ENCODE assay signal across 32 mouse cellular contexts in genomic region chr5:28157044-28157730, GRCm38 (mm10). TPM values are rescaled to one million over a fixed set of nuclear protein-coding genes. Genes with fewer than 3 reads are reported as not detected.
DNase-seq lines count a peak whose midpoint lies in the region; ATAC-seq and TF ChIP-seq lines count a peak whose summit lies in the region.
"Had no signal": no experiment of that assay in that cellular context is flagged by ENCODE, and none has a peak within 500 bp of the region (broad histone marks: within the 10 kb centered on the region; RNA-seq: fewer than 3 reads in every experiment).

No protein-coding gene starts in this region.

- H3K4me3 ChIP-seq in hindbrain, embryonic 12.5 days = no peak overlapping the region
- no peak overlapping the region for H3K4me3 ChIP-seq in hindbrain, embryonic 14.5 days (replicated peaks; ENCODE audit: low read length)
- H3K4me3 ChIP-seq in midbrain, embryonic 11.5 days (ENCODE audit: low read depth, low read length) = no peak overlapping the region
- H3K4me3 ChIP-seq in midbrain, postnatal 0 days (ENCODE audit: low read depth, low read length) = no peak overlapping the region
- H3K4me3 ChIP-seq: layer of hippocampus, adult 2 months; limb, embryonic 13.5 days; liver, embryonic 12.5 days had no signal

- TF ChIP-seq CTCF in brain, embryonic 14.5 days (IDR thresholded peaks at IDR 0.05; ENCODE audit: borderline replicate concordance, extremely low read depth, insufficient read depth, insufficient read length) = no peak
- TF ChIP-seq CTCF in midbrain, postnatal 0 days (IDR thresholded peaks at IDR 0.05) = no peak

- H3K9me3 ChIP-seq in hindbrain, embryonic 12.5 days (replicated peaks) = no peaks in the 10 kb centered on the region
- H3K9me3 ChIP-seq in hindbrain, embryonic 14.5 days (ENCODE audit: control insufficient read depth, low read length) = no peaks in the 10 kb centered on the region
- H3K9me3 ChIP-seq in midbrain, embryonic 11.5 days (ENCODE audit: control insufficient read depth, low read length) = no peaks in the 10 kb centered on the region
- no peaks in the 10 kb centered on the region for H3K9me3 ChIP-seq in midbrain, postnatal 0 days (ENCODE audit: low read length)
- H3K9me3 ChIP-seq: embryonic facial prominence, embryonic 10.5 days; forebrain, embryonic 10.5 days; G1E; heart, embryonic 10.5 days; limb, embryonic 13.5 days; liver, embryonic 12.5 days had no signal

- peaks cover 12% of the 10 kb centered on the region for H3K4me1 ChIP-seq in hindbrain, embryonic 12.5 days
- 0 out of 2 replicates have a peak, but pooled peaks cover 2% of the 10 kb centered on the region for H3K4me1 ChIP-seq in hindbrain, embryonic 14.5 days (replicated peaks; ENCODE audit: control insufficient read depth, insufficient read depth, low read length)
- peaks cover 31% of the 10 kb centered on the region for H3K4me1 ChIP-seq in midbrain, embryonic 11.5 days (ENCODE audit: control insufficient read depth, insufficient read depth, low read length)
- peaks cover 16% of the 10 kb centered on the region; the same call in 1 of the 2 replicates for H3K4me1 ChIP-seq in midbrain, postnatal 0 days (ENCODE audit: insufficient read depth, low read length)
- H3K4me1 ChIP-seq: liver, embryonic 12.5 days had no signal

- H3K27ac ChIP-seq in hindbrain, embryonic 12.5 days = no peak overlapping the region
- no peak overlapping the region for H3K27ac ChIP-seq in hindbrain, embryonic 14.5 days
- H3K27ac ChIP-seq in midbrain, embryonic 11.5 days (ENCODE audit: low read depth, low read length) = no peak overlapping the region; the same call in 1 of the 2 replicates
- no peak overlapping the region for H3K27ac ChIP-seq in midbrain, postnatal 0 days (ENCODE audit: low read depth, low read length)
- H3K27ac ChIP-seq: embryonic facial prominence, embryonic 10.5 days; forebrain, embryonic 10.5 days; heart, embryonic 10.5 days; kidney, postnatal 0 days; layer of hippocampus, adult 2 months; limb, embryonic 13.5 days; liver, embryonic 12.5 days had no signal

- DNase-seq in hindbrain, embryonic 14.5 days (ENCODE audit: low spot score) = no peak
- DNase-seq in brain, embryonic 14.5 days (ENCODE audit: low read depth) = peak; percentile 26
- peak; percentile 91 for DNase-seq in midbrain, embryonic 11.5 days (ENCODE audit: low spot score, missing footprints)
- no peak for DNase-seq in midbrain, postnatal 0 days (ENCODE audit: low spot score)
- DNase-seq in layer of hippocampus, adult 9-11 months = no peak
- no peak for DNase-seq in thymus, postnatal 36 days
- DNase-seq: adrenal gland, postnatal 14 days; cerebellum, adult 9-10 months; gastrocnemius, postnatal 10 days; kidney, adult 2 months; layer of hippocampus, postnatal 36 days; lung, adult 2 months; thymus, postnatal 14 days had no signal

- ATAC-seq in hindbrain, embryonic 12.5 days (ENCODE audit: low FRiP score) = no peak
- no peak for ATAC-seq in hindbrain, embryonic 14.5 days (ENCODE audit: low FRiP score)
- ATAC-seq in midbrain, embryonic 11.5 days (ENCODE audit: low FRiP score) = no peak
- no peak for ATAC-seq in midbrain, postnatal 0 days (ENCODE audit: low FRiP score)
- ATAC-seq: activated CD4-positive, CD25-positive, alpha-beta regulatory T cell, adult 4 months; liver, embryonic 12.5 days; Patski had no signal

- no peak overlapping the region for H3K9ac ChIP-seq in hindbrain, embryonic 12.5 days
- no peak overlapping the region for H3K9ac ChIP-seq in hindbrain, embryonic 14.5 days
- peak overlapping the region; percentile 63; the same call in 1 of the 2 replicates for H3K9ac ChIP-seq in midbrain, embryonic 11.5 days (ENCODE audit: low read length)
- no peak overlapping the region for H3K9ac ChIP-seq in midbrain, postnatal 0 days (replicated peaks; ENCODE audit: low read length, poor library complexity, severe bottlenecking)
- H3K9ac ChIP-seq: limb, embryonic 13.5 days; liver, embryonic 12.5 days had no signal

- peak overlapping the region; percentile 38; the same call in 1 of the 2 replicates for H3K4me2 ChIP-seq in hindbrain, embryonic 12.5 days (replicated peaks)
- H3K4me2 ChIP-seq in hindbrain, embryonic 14.5 days (replicated peaks) = no peak overlapping the region
- peak overlapping the region; percentile 46 for H3K4me2 ChIP-seq in midbrain, embryonic 11.5 days
- peak overlapping the region; percentile 50 for H3K4me2 ChIP-seq in midbrain, postnatal 0 days (ENCODE audit: low read depth, low read length, poor library complexity, severe bottlenecking)
- H3K4me2 ChIP-seq: liver, embryonic 12.5 days had no signal

- 2% methylated on average over 9 of the region's 9 CpGs for WGBS in hindbrain, embryonic 12.5 days
- 8% methylated on average over 9 of the region's 9 CpGs for WGBS in hindbrain, embryonic 14.5 days
- WGBS in midbrain, embryonic 11.5 days = 1% methylated on average over 9 of the region's 9 CpGs
- WGBS in midbrain, postnatal 0 days = 18% methylated on average over 9 of the region's 9 CpGs

- no peak for TF ChIP-seq POLR2A in brain, embryonic 14.5 days (IDR thresholded peaks at IDR 0.05; ENCODE audit: borderline replicate concordance, extremely low read depth, insufficient read depth, insufficient read length, poor library complexity, severe bottlenecking)

- H3K36me3 ChIP-seq in hindbrain, embryonic 12.5 days = no peaks in the 10 kb centered on the region
- no peaks in the 10 kb centered on the region for H3K36me3 ChIP-seq in hindbrain, embryonic 14.5 days (replicated peaks; ENCODE audit: control insufficient read depth, insufficient read depth)
- H3K36me3 ChIP-seq in midbrain, embryonic 11.5 days (ENCODE audit: control insufficient read depth, insufficient read depth, low read length) = no peaks in the 10 kb centered on the region
- no peaks in the 10 kb centered on the region for H3K36me3 ChIP-seq in midbrain, postnatal 0 days (ENCODE audit: insufficient read depth, low read length)
- H3K36me3 ChIP-seq: embryonic facial prominence, embryonic 10.5 days; forebrain, embryonic 10.5 days; G1E; heart, embryonic 10.5 days; limb, embryonic 13.5 days; liver, embryonic 12.5 days had no signal

- H3K27me3 ChIP-seq in hindbrain, embryonic 12.5 days = peaks cover 95% of the 10 kb centered on the region
- H3K27me3 ChIP-seq in hindbrain, embryonic 14.5 days (ENCODE audit: control insufficient read depth, insufficient read depth, low read length) = peaks cover 89% of the 10 kb centered on the region
- H3K27me3 ChIP-seq in midbrain, embryonic 11.5 days (ENCODE audit: control insufficient read depth, insufficient read depth, low read length) = peaks cover 61% of the 10 kb centered on the region
- peaks cover 23% of the 10 kb centered on the region for H3K27me3 ChIP-seq in midbrain, postnatal 0 days (ENCODE audit: insufficient read depth, low read length)

RNA-seq across cellular contexts. Expression of gene En2, which starts 8.3 kb away (rescaled TPM):
- polyA plus RNA-seq in hindbrain, embryonic 12.5 days (2016; fragmentation: Nextera tagmentation; extraction: Ambion mirVana) = 0.66 and 0.86 TPM in 2 replicates
- 0.07 and 0.98 TPM in 2 replicates for polyA plus RNA-seq in hindbrain, embryonic 14.5 days (2014; fragmentation: Nextera tagmentation; extraction: Ambion mirVana)
- polyA plus RNA-seq in brain, embryonic 14.5 days (2012; rRNA removed) = 16.2 and 30.9 TPM in 2 replicates
- 2.4 and 2.9 TPM in 2 replicates for polyA plus RNA-seq in midbrain, embryonic 11.5 days (2014; fragmentation: Nextera tagmentation; extraction: Ambion mirVana)
- total RNA-seq in midbrain, postnatal 0 days (2014; rRNA removed) = 49.5 and 62.0 TPM in 2 replicates
- 0.86 and 1.0 TPM in 2 replicates for polyA plus RNA-seq in midbrain, postnatal 0 days (2015; fragmentation: Nextera tagmentation; extraction: Ambion mirVana)
- total RNA-seq: G1E; granulocyte monocyte progenitor cell, adult 5-6 weeks; hematopoietic stem cell, adult 5-6 weeks; left cerebral cortex, postnatal 10 days; megakaryocyte, adult 5-6 weeks had no signal
- polyA plus RNA-seq: activated CD4-positive, CD25-positive, alpha-beta regulatory T cell, adult 4 months; embryonic facial prominence, embryonic 10.5 days; forebrain, embryonic 10.5 days; forebrain, embryonic 16.5 days; G1E; heart, embryonic 10.5 days; heart, embryonic 16.5 days; kidney, postnatal 0 days; limb, embryonic 13.5 days; liver, embryonic 12.5 days; lung, adult 2 months; neural tube, embryonic 11.5 days; small intestine, adult 2 months had no signal

Comparison
In these comparisons a context has a peak if more than half of its experiments do, and no peak if none do; other contexts are left out.
1. DNase-seq: peak in brain, embryonic 14.5 days (single experiment) and midbrain, embryonic 11.5 days (single experiment); none in hindbrain, embryonic 14.5 days (single experiment), midbrain, postnatal 0 days (single experiment), layer of hippocampus, adult 9-11 months (single experiment) and thymus, postnatal 36 days (0 of 2).